Mouse (Mus musculus): ENCODE results near the gene Rptor.

GRCm38 (mm10) chr11:119948803-119949202 lies 346.1 kb downstream of the Rptor start:
- TF ChIP-seq CTCF (IDR thresholded peaks at IDR 0.05; ENCODE audit: low read depth, low read length): no peak
- TF ChIP-seq POLR2A (IDR thresholded peaks at IDR 0.05; ENCODE audit: extremely low read depth, insufficient read depth, low read length): no peak

Measured in liver, adult 2 months (tissue).